Mouse (Mus musculus): ENCODE measurements around the gene Nab1.

DNA sequence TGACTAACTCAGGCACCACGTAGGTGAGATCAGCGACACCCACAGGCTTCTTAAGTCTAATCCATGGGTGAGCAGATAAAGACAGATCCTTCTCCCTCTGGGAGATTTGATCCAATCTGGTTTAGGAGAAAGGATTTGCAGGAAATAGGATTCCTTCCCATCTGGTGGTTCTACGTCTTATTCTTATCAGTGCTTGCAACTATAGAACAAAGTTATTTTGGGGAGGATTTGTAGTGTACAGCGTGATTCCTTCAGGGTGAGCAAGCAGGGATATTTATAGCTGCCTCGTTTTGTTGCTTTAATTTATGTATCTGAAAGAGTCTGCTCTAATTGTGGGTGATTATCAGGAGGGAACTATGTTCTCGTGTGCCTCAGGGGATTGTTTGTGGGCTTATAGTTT is 64.6 kb downstream of the Nab1 start:
- TF ChIP-seq CTCF (IDR thresholded peaks at IDR 0.05; ENCODE audit: borderline replicate concordance, control insufficient read depth, extremely low read depth, insufficient read depth, low read length, poor library complexity) (no peak), POLR2A (IDR thresholded peaks at IDR 0.05; ENCODE audit: control insufficient read depth, extremely low read depth, insufficient read depth, low read length, poor library complexity) (no peak)

Measured in thymus, adult 2 months (tissue).